Mouse (Mus musculus) heart, embryonic 10.5 days (tissue): ENCODE results near the gene Elk3. TPM values are rescaled to one million over a fixed set of nuclear protein-coding genes. Genes with fewer than 3 reads are reported as not detected.

Experiments
- DNase-seq: peaks from one replicate; pipeline ENCODE4 v3.0.0-alpha.2; 2017; ENCODE audit warnings: low spot score
- H3K27ac ChIP-seq: fragments of 300-500 bp; sonication (generic); 2 replicates; pipeline ENCODE4 v1.5.1; 2016; ENCODE audit warnings: mild to moderate bottlenecking
- H3K27me3 ChIP-seq: fragments of 300-500 bp; sonication (generic); 2 replicates; pipeline ENCODE4 v1.6.1; 2016; ENCODE audit warnings: mild to moderate bottlenecking; ENCODE audit not compliant: poor library complexity, insufficient read depth, severe bottlenecking
- H3K36me3 ChIP-seq: fragments of 300-500 bp; sonication (generic); 2 replicates; pipeline ENCODE4 v1.6.1; 2016; ENCODE audit warnings: mild to moderate bottlenecking, moderate library complexity
- H3K4me1 ChIP-seq: fragments of 300-500 bp; sonication (generic); 2 replicates; pipeline ENCODE4 v1.6.1; 2016; ENCODE audit warnings: mild to moderate bottlenecking
- H3K4me3 ChIP-seq: fragments of 300-500 bp; sonication (generic); 2 replicates; pipeline ENCODE4 v1.5.1; 2016; ENCODE audit warnings: mild to moderate bottlenecking, moderate library complexity
- H3K9me3 ChIP-seq: fragments of 300-500 bp; sonication (generic); 2 replicates; pipeline ENCODE4 v1.6.1; 2016; ENCODE audit warnings: mild to moderate bottlenecking, moderate library complexity
- WGBS: fragments of 180-500 bp; shearing (Covaris S2); methylation state at CpG from one replicate; pipeline ENCODE4 v1.1.7; 2016; 5-methylcytosine and 5-hydroxymethylcytosine counted together
- polyA plus RNA-seq: library from polyadenylated mRNA; unstranded; fragments of >200 nt; fragmentation: Nextera tagmentation; extraction: Ambion mirVana; gene quantifications from 2 replicates; pipeline ENCODE4 v1.2.1, GENCODE M21; 2016

Gene Elk3
- polyA plus RNA-seq, 1 experiment from 2014 or later, result 25.9 TPM

GRCm38 (mm10) chr10:93234692-93235091 lies 76.2 kb downstream of the Elk3 start:
- 88% methylated on average over 9 of the region's 9 CpGs for WGBS
- DNase-seq, result no peak
- Histone ChIP-seq H3K27me3 (no peaks in the 10 kb centered on the region), H3K4me3 (no peak overlapping the region), H3K27ac (no peak overlapping the region), H3K4me1 (peaks cover 3% of the 10 kb centered on the region; the same call in 1 of the 2 replicates), H3K9me3 (no peaks in the 10 kb centered on the region), H3K36me3 (peaks cover 67% of the 10 kb centered on the region)

- H3K4me1 ChIP-seq, result no peaks in the 10 kb centered on the region
- H3K9me3 ChIP-seq, result no peaks in the 10 kb centered on the region
- H3K4me3 ChIP-seq, result no peak overlapping the region
- peaks cover 57% of the 10 kb centered on the region for H3K36me3 ChIP-seq
- H3K27ac ChIP-seq, result no peak overlapping the region
- no peaks in the 10 kb centered on the region for H3K27me3 ChIP-seq
- 91% methylated on average over 6 of the region's 6 CpGs for WGBS
- DNase-seq, result no peak
Observed at GRCm38 (mm10) chr10:93233665-93234194, 77.2 kb downstream of the Elk3 start.

- no peak overlapping the region for H3K4me3 ChIP-seq
- H3K9me3 ChIP-seq, result no peaks in the 10 kb centered on the region
- H3K27ac ChIP-seq, result no peak overlapping the region
- WGBS, result 94% methylated on average over 5 of the region's 5 CpGs
- H3K27me3 ChIP-seq, result no peaks in the 10 kb centered on the region
- peaks cover 6% of the 10 kb centered on the region; the same call in 1 of the 2 replicates for H3K4me1 ChIP-seq
- H3K36me3 ChIP-seq, result peaks cover 51% of the 10 kb centered on the region
- DNase-seq, result no peak
Observed at GRCm38 (mm10) chr10:93231893-93232292, 79.0 kb downstream of the Elk3 start.

GRCm38 (mm10) chr10:93231490-93231889 lies 79.4 kb downstream of the Elk3 start:
- Histone ChIP-seq H3K9me3 (no peaks in the 10 kb centered on the region), H3K36me3 (peaks cover 48% of the 10 kb centered on the region), H3K27ac (no peak overlapping the region), H3K4me3 (no peak overlapping the region), H3K27me3 (no peaks in the 10 kb centered on the region), H3K4me1 (peaks cover 6% of the 10 kb centered on the region; the same call in 1 of the 2 replicates)
- 88% methylated on average over 4 of the region's 4 CpGs for WGBS
- no peak for DNase-seq

- Histone ChIP-seq H3K36me3 (peaks cover 30% of the 10 kb centered on the region), H3K27ac (no peak overlapping the region), H3K4me1 (peaks cover 6% of the 10 kb centered on the region; the same call in 1 of the 2 replicates), H3K4me3 (no peak overlapping the region), H3K9me3 (no peaks in the 10 kb centered on the region), H3K27me3 (no peaks in the 10 kb centered on the region)
- DNase-seq, result no peak
- WGBS, result 80% methylated on average over 11 of the region's 11 CpGs
Observed at GRCm38 (mm10) chr10:93228401-93229007, 82.4 kb downstream of the Elk3 start.

GRCm38 (mm10) chr10:93227921-93228320 lies 83.0 kb downstream of the Elk3 start:
- Histone ChIP-seq H3K9me3 (no peaks in the 10 kb centered on the region), H3K27me3 (no peaks in the 10 kb centered on the region), H3K4me3 (no peak overlapping the region), H3K36me3 (peaks cover 26% of the 10 kb centered on the region), H3K4me1 (peaks cover 6% of the 10 kb centered on the region; the same call in 1 of the 2 replicates), H3K27ac (peak overlapping the region; percentile 47; the same call in 1 of the 2 replicates)
- WGBS, result 64% methylated on average over 8 of the region's 8 CpGs
- no peak for DNase-seq

- H3K4me1 ChIP-seq, result peaks cover 6% of the 10 kb centered on the region; the same call in 1 of the 2 replicates
- no peaks in the 10 kb centered on the region for H3K9me3 ChIP-seq
- 0 out of 2 replicates have a peak, but pooled peaks cover 19% of the 10 kb centered on the region for H3K36me3 ChIP-seq
- H3K27me3 ChIP-seq, result no peaks in the 10 kb centered on the region
- no peak overlapping the region for H3K4me3 ChIP-seq
- no peak overlapping the region for H3K27ac ChIP-seq
- DNase-seq, result no peak
- WGBS, result 65% methylated on average over 6 of the region's 6 CpGs
Observed at GRCm38 (mm10) chr10:93225751-93226150, 85.2 kb downstream of the Elk3 start.

- Histone ChIP-seq H3K36me3 (peaks cover 61% of the 10 kb centered on the region), H3K27me3 (no peaks in the 10 kb centered on the region), H3K9me3 (no peaks in the 10 kb centered on the region; the same call in 1 of the 2 replicates), H3K27ac (no peak overlapping the region), H3K4me1 (no peaks in the 10 kb centered on the region), H3K4me3 (no peak overlapping the region)
- WGBS, result 87% methylated on average over 8 of the region's 8 CpGs
- DNase-seq, result no peak
Observed at GRCm38 (mm10) chr10:93215051-93215763, 95.7 kb downstream of the Elk3 start.

GRCm38 (mm10) chr10:93214251-93214650 lies 96.7 kb downstream of the Elk3 start:
- Histone ChIP-seq H3K27ac (no peak overlapping the region), H3K4me1 (no peaks in the 10 kb centered on the region), H3K4me3 (no peak overlapping the region), H3K36me3 (peaks cover 61% of the 10 kb centered on the region), H3K9me3 (no peaks in the 10 kb centered on the region; the same call in 1 of the 2 replicates), H3K27me3 (no peaks in the 10 kb centered on the region)
- WGBS, result 78% methylated on average over 4 of the region's 4 CpGs
- no peak for DNase-seq

GRCm38 (mm10) chr10:93213339-93213738 lies 97.6 kb downstream of the Elk3 start:
- 85% methylated on average over 7 of the region's 7 CpGs for WGBS
- peaks cover 60% of the 10 kb centered on the region for H3K36me3 ChIP-seq

GRCm38 (mm10) chr10:93212699-93213098 lies 98.2 kb downstream of the Elk3 start:
- peaks cover 54% of the 10 kb centered on the region for H3K36me3 ChIP-seq

More at GRCm38 (mm10) chr10:93213339-93213738, 97.6 kb downstream of the Elk3 start:
- Histone ChIP-seq H3K4me1 (peaks cover under 1% of the 10 kb centered on the region), H3K4me3 (no peak overlapping the region), H3K27me3 (no peaks in the 10 kb centered on the region), H3K9me3 (no peaks in the 10 kb centered on the region; the same call in 1 of the 2 replicates), H3K27ac (no peak overlapping the region)
- DNase-seq, result no peak

GRCm38 (mm10) chr10:93207176-93207575 lies 103.8 kb downstream of the Elk3 start:
- no peak for DNase-seq
- Histone ChIP-seq H3K4me1 (peaks cover 7% of the 10 kb centered on the region), H3K27me3 (no peaks in the 10 kb centered on the region), H3K9me3 (no peaks in the 10 kb centered on the region), H3K4me3 (no peak overlapping the region), H3K36me3 (peaks cover 6% of the 10 kb centered on the region), H3K27ac (no peak overlapping the region)
- 86% methylated on average over 5 of the region's 5 CpGs for WGBS

More at GRCm38 (mm10) chr10:93212699-93213098, 98.2 kb downstream of the Elk3 start:
- Histone ChIP-seq H3K4me1 (peaks cover 7% of the 10 kb centered on the region), H3K27me3 (no peaks in the 10 kb centered on the region), H3K9me3 (no peaks in the 10 kb centered on the region; the same call in 1 of the 2 replicates), H3K27ac (no peak overlapping the region), H3K4me3 (no peak overlapping the region)
- DNase-seq, result no peak
- 91% methylated on average over 2 of the region's 2 CpGs for WGBS
